Mouse (Mus musculus) olfactory bulb, adult 2 months (tissue): ENCODE results near the gene Rpe. TPM values are rescaled to one million over a fixed set of nuclear protein-coding genes. Genes with fewer than 3 reads are reported as not detected.

Experiments
- H3K27ac ChIP-seq: fragments of 200-500 bp; 2 replicates; pipeline ENCODE4 v1.5.1; 2012; ENCODE audit warnings: low read depth, low read length; ENCODE audit not compliant: insufficient read depth
- H3K4me1 ChIP-seq: fragments of 200-500 bp; 2 replicates; pipeline ENCODE4 v1.6.1; 2012; ENCODE audit warnings: low read length; ENCODE audit not compliant: control insufficient read depth, insufficient read depth
- H3K4me3 ChIP-seq: fragments of 200-500 bp; 2 replicates; pipeline ENCODE4 v1.5.1; 2012; ENCODE audit warnings: mild to moderate bottlenecking, low read depth, low read length, moderate library complexity; ENCODE audit not compliant: insufficient read depth
- CTCF ChIP-seq: fragments of 200-500 bp; IDR thresholded peaks from 2 replicates; pipeline ENCODE4 v1.5.1; 2012; ENCODE audit warnings: low read depth, mild to moderate bottlenecking, low read length, moderate library complexity; ENCODE audit not compliant: insufficient read depth
- POLR2A ChIP-seq: fragments of 200-500 bp; IDR thresholded peaks from 2 replicates; pipeline ENCODE4 v1.6.1; 2012; ENCODE audit warnings: mild to moderate bottlenecking, low read depth, low read length, moderate library complexity; ENCODE audit not compliant: insufficient read depth
- WGBS: fragments of 180-500 bp; shearing (Covaris S2); methylation state at CpG from one replicate; pipeline ENCODE4 v1.1.7; 2018; 5-methylcytosine and 5-hydroxymethylcytosine counted together
- polyA plus RNA-seq: library from polyadenylated mRNA; stranded (reverse); fragments of >200 nt; gene quantifications from 2 replicates; pipeline ENCODE4 v1.2.4, GENCODE M21; 2012; ENCODE audit warnings: low replicate concordance; ENCODE audit not compliant: missing spikeins, insufficient read depth, insufficient read length

The Rpe gene
- polyA plus RNA-seq, 1 experiment: not detected

DNA sequence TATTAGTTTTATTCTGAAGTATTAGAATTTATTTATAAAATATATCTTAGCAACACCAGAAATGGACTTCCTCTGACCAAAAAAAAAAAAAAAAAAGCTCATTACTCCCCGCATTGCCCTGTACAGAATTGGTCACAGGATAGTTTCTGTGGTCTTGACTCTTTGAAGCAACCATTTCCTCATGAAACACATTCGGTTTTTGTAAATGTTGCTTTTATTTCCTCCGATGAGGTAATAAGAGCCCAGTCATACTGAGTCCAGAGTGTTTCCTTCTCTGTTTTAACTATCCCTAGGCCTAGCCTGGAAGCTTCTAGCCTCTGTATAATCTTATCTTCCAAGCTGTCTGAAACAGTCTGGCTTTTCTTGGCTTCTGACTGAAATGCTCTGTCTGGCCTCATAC lies 12.2 kb downstream of the Rpe start:
- Histone ChIP-seq H3K27ac (no peak overlapping the region), H3K4me1 (no peaks in the 10 kb centered on the region), H3K4me3 (no peak overlapping the region)
- 92% methylated on average over 3 of the region's 3 CpGs for WGBS
- TF ChIP-seq POLR2A (no peak), CTCF (no peak)

DNA sequence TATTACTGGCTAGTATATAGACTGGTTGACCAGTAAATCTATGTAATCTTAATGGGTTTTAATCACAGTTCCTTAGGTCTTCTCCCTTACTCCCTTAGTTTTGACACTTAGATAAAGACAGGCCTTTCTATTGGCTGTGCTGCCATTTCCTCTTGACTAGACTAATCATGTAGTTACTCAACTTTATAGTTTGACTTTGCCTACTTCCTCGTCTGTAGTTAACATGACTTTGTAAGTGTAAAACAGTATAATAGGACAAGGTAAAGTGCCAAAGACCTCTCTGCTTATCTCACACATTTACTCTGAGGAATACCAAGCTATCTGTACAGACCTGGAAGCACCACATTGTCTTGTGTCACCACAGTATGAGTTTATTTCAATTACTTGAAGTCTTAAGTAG lies 29.9 kb downstream of the Rpe start:
- H3K4me3 ChIP-seq: no peak overlapping the region
- no peaks in the 10 kb centered on the region for H3K4me1 ChIP-seq
- H3K27ac ChIP-seq: no peak overlapping the region
- WGBS: 81% methylated on average over 1 of the region's 1 CpGs
- TF ChIP-seq CTCF (no peak), POLR2A (no peak)

DNA sequence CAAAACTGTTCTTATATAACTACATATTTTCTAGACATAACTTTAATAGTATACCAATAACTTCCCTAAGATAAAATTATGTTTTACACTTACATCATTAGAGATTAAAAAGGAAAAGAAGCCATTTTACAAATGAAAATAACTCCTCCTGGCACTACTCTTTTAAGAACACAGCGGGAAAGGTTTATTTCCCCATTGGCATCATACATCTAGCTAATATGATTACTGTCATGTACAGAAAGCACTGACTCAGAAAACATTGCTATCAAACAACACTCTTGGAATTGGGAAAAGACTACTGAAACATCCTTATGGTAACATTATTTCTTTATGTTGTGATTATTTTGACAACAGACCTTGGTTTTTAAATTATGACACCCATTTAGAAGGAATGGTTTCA lies 68.1 kb downstream of the Rpe start:
- no peak for TF ChIP-seq CTCF
- TF ChIP-seq POLR2A: no peak
- Histone ChIP-seq H3K4me1 (no peaks in the 10 kb centered on the region), H3K4me3 (no peak overlapping the region), H3K27ac (no peak overlapping the region)
- 92% methylated on average over 1 of the region's 1 CpGs for WGBS

Other genes with a start within 250 kb of the Rpe start
- gene Unc80, start 232.5 kb upstream of the Rpe start, polyA plus RNA-seq: 35.5 and 41.2 TPM in 2 replicates
- not detected in 2 replicates for gene Kansl1l, start 116.7 kb downstream of the Rpe start, polyA plus RNA-seq
- not detected in 2 replicates for gene Acadl, start 162.4 kb downstream of the Rpe start, polyA plus RNA-seq
- gene Myl1, start 244.6 kb downstream of the Rpe start, polyA plus RNA-seq: not detected in 2 replicates